ENCODE assay signal across 13 mouse cellular contexts in genomic region chr2:33974737-33975422, GRCm38 (mm10).
A peak's percentile ranks its signal among the peaks of the same experiment; 100 is the strongest.
DNase-seq lines count a peak whose midpoint lies in the region; ATAC-seq lines count a peak whose summit lies in the region.
"Had no signal": no experiment of that assay in that cellular context is flagged by ENCODE, and none has a peak within 500 bp of the region (broad histone marks: within the 10 kb centered on the region; RNA-seq: fewer than 3 reads in every experiment).

No protein-coding gene starts in this region.

- H3K36me3 ChIP-seq in heart, embryonic 10.5 days: no peaks in the 10 kb centered on the region
- H3K36me3 ChIP-seq in embryonic facial prominence, embryonic 10.5 days (replicated peaks): no peaks in the 10 kb centered on the region
- no peaks in the 10 kb centered on the region for H3K36me3 ChIP-seq in hindbrain, embryonic 14.5 days (replicated peaks; ENCODE audit: control insufficient read depth, insufficient read depth)
- no peaks in the 10 kb centered on the region for H3K36me3 ChIP-seq in midbrain, embryonic 14.5 days (ENCODE audit: control insufficient read depth, insufficient read depth, low read length)
- H3K36me3 ChIP-seq: liver, embryonic 13.5 days had no signal

- H3K4me2 ChIP-seq in hindbrain, embryonic 14.5 days (replicated peaks): no peak overlapping the region
- no peak overlapping the region for H3K4me2 ChIP-seq in midbrain, embryonic 14.5 days (ENCODE audit: low read length)
- H3K4me2 ChIP-seq: liver, embryonic 13.5 days had no signal

- DNase-seq in heart, embryonic 10.5 days (ENCODE audit: low spot score): peak; percentile 70
- no peak for DNase-seq in heart, adult 9 months (ENCODE audit: low spot score in 2 of 2)
- DNase-seq in embryonic facial prominence, embryonic 10.5 days (ENCODE audit: low spot score): peak; percentile 11
- DNase-seq in hindbrain, embryonic 14.5 days (ENCODE audit: low spot score): no peak
- DNase-seq in midbrain, embryonic 14.5 days: peak; percentile 61
- DNase-seq in urinary bladder, adult 2 months (ENCODE audit: low spot score): no peak
- DNase-seq in adrenal gland, postnatal 4 days (ENCODE audit: low spot score in 2 of 2): no peak
- DNase-seq in adrenal gland, adult 8-10 months: no peak
- DNase-seq: cerebellum, adult 8-10 months; gastrocnemius, postnatal 10 days; layer of hippocampus, adult 9-11 months; liver, embryonic 13.5 days had no signal

- H3K9me3 ChIP-seq in heart, embryonic 10.5 days: no peaks in the 10 kb centered on the region
- no peaks in the 10 kb centered on the region for H3K9me3 ChIP-seq in embryonic facial prominence, embryonic 10.5 days
- H3K9me3 ChIP-seq in hindbrain, embryonic 14.5 days (ENCODE audit: control insufficient read depth, low read length): no peaks in the 10 kb centered on the region
- H3K9me3 ChIP-seq in midbrain, embryonic 14.5 days (ENCODE audit: control insufficient read depth, low read length): no peaks in the 10 kb centered on the region
- H3K9me3 ChIP-seq: liver, embryonic 13.5 days had no signal

- WGBS in heart, embryonic 10.5 days: 78% methylated on average over 15 of the region's 15 CpGs
- WGBS in embryonic facial prominence, embryonic 10.5 days: 67% methylated on average over 15 of the region's 15 CpGs
- WGBS in hindbrain, embryonic 14.5 days: 38% methylated on average over 14 of the region's 15 CpGs
- WGBS in midbrain, embryonic 14.5 days: 48% methylated on average over 15 of the region's 15 CpGs

- no peak for ATAC-seq in hindbrain, embryonic 14.5 days (ENCODE audit: low FRiP score)
- ATAC-seq in midbrain, embryonic 14.5 days (ENCODE audit: low FRiP score, low TSS enrichment): no peak
- ATAC-seq: intestine, embryonic 16.5 days had no signal

- peaks cover 4% of the 10 kb centered on the region; the same call in 1 of the 2 replicates for H3K4me1 ChIP-seq in heart, embryonic 10.5 days
- peaks cover 26% of the 10 kb centered on the region for H3K4me1 ChIP-seq in embryonic facial prominence, embryonic 10.5 days
- H3K4me1 ChIP-seq in hindbrain, embryonic 14.5 days (replicated peaks; ENCODE audit: control insufficient read depth, insufficient read depth, low read length): peaks cover 17% of the 10 kb centered on the region
- peaks cover 17% of the 10 kb centered on the region for H3K4me1 ChIP-seq in midbrain, embryonic 14.5 days (ENCODE audit: control insufficient read depth, insufficient read depth, low read length)
- H3K4me1 ChIP-seq: liver, embryonic 13.5 days had no signal

- H3K9ac ChIP-seq in hindbrain, embryonic 14.5 days: no peak overlapping the region; the same call in 1 of the 2 replicates
- H3K9ac ChIP-seq in midbrain, embryonic 14.5 days (replicated peaks; ENCODE audit: low read length): peak overlapping the region; percentile 4; the same call in 1 of the 2 replicates
- H3K9ac ChIP-seq: liver, embryonic 13.5 days had no signal

- no peak overlapping the region for H3K27ac ChIP-seq in heart, embryonic 10.5 days
- H3K27ac ChIP-seq in embryonic facial prominence, embryonic 10.5 days (replicated peaks): peak overlapping the region; percentile 57
- peak overlapping the region; percentile 51 for H3K27ac ChIP-seq in hindbrain, embryonic 14.5 days
- peak overlapping the region; percentile 73 for H3K27ac ChIP-seq in midbrain, embryonic 14.5 days (replicated peaks; ENCODE audit: low read depth, low read length)
- H3K27ac ChIP-seq: liver, embryonic 13.5 days had no signal

- H3K27me3 ChIP-seq in heart, embryonic 10.5 days (ENCODE audit: insufficient read depth, poor library complexity, severe bottlenecking): peaks cover 36% of the 10 kb centered on the region
- H3K27me3 ChIP-seq in embryonic facial prominence, embryonic 10.5 days (replicated peaks; ENCODE audit: low read depth, poor library complexity, severe bottlenecking): peaks cover 21% of the 10 kb centered on the region
- H3K27me3 ChIP-seq in hindbrain, embryonic 14.5 days (ENCODE audit: control insufficient read depth, insufficient read depth, low read length): no peaks in the 10 kb centered on the region
- no peaks in the 10 kb centered on the region for H3K27me3 ChIP-seq in midbrain, embryonic 14.5 days (ENCODE audit: control insufficient read depth, insufficient read depth, low read length)
- H3K27me3 ChIP-seq: liver, embryonic 13.5 days had no signal

- no peak overlapping the region for H3K4me3 ChIP-seq in heart, embryonic 10.5 days
- H3K4me3 ChIP-seq in embryonic facial prominence, embryonic 10.5 days: no peak overlapping the region
- no peak overlapping the region for H3K4me3 ChIP-seq in hindbrain, embryonic 14.5 days (replicated peaks; ENCODE audit: low read length)
- no peak overlapping the region for H3K4me3 ChIP-seq in midbrain, embryonic 14.5 days (replicated peaks; ENCODE audit: low read depth, low read length)
- H3K4me3 ChIP-seq: liver, embryonic 13.5 days had no signal

Comparison
In these comparisons a context has a peak if more than half of its experiments do, and no peak if none do; other contexts are left out.
1. DNase-seq: peak in heart, embryonic 10.5 days (single experiment), embryonic facial prominence, embryonic 10.5 days (single experiment) and midbrain, embryonic 14.5 days (single experiment); none in heart, adult 9 months (0 of 2), hindbrain, embryonic 14.5 days (single experiment), urinary bladder, adult 2 months (single experiment), adrenal gland, postnatal 4 days (0 of 2) and adrenal gland, adult 8-10 months (single experiment).